ENCODE assay signal across 30 mouse cellular contexts in the genomic region with DNA sequence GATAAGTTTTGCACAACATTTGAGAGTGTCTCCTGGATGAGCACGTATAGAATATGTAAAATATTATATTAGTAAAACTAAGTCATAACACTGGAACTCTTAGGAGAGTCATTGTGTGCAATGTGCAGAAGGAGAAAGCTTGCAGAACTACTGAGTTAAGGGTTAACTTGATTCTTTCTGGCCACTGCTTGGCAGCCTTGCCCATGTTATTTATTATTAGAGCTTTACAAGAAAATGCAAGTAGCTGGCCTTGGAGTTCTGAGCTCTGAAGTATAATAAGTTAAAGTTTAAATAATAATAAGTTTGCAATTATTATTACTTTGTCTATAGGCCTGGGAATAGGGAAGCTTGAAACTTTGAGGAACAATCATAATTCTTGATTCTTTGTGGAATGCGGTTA.
"Had no signal": no experiment of that assay in that cellular context is flagged by ENCODE, and none has a peak within 500 bp of the region (broad histone marks: within the 10 kb centered on the region; RNA-seq: fewer than 3 reads in every experiment).

No protein-coding gene starts in this region.

- H3K9me3 ChIP-seq: heart, embryonic 10.5 days; heart, embryonic 12.5 days; heart, embryonic 13.5 days; heart, embryonic 15.5 days; hindbrain, embryonic 10.5 days; hindbrain, embryonic 12.5 days; hindbrain, embryonic 13.5 days; hindbrain, embryonic 15.5 days; intestine, embryonic 15.5 days had no signal

- H3K4me1 ChIP-seq: heart, embryonic 10.5 days; heart, embryonic 12.5 days; heart, embryonic 13.5 days; heart, embryonic 15.5 days; hindbrain, embryonic 10.5 days; hindbrain, embryonic 12.5 days; hindbrain, embryonic 13.5 days; hindbrain, embryonic 15.5 days; intestine, embryonic 15.5 days had no signal

- H3K9ac ChIP-seq: heart, embryonic 12.5 days; heart, embryonic 13.5 days; heart, embryonic 15.5 days; hindbrain, embryonic 12.5 days; hindbrain, embryonic 13.5 days; hindbrain, embryonic 14.5 days; hindbrain, embryonic 15.5 days; intestine, embryonic 15.5 days had no signal

- H3K27me3 ChIP-seq: heart, embryonic 12.5 days; heart, embryonic 13.5 days; heart, embryonic 15.5 days; hindbrain, embryonic 12.5 days; hindbrain, embryonic 13.5 days; hindbrain, embryonic 15.5 days; intestine, embryonic 15.5 days had no signal

- H3K27ac ChIP-seq: heart, embryonic 10.5 days; heart, embryonic 13.5 days; heart, embryonic 15.5 days; hindbrain, embryonic 10.5 days; hindbrain, embryonic 12.5 days; hindbrain, embryonic 13.5 days; hindbrain, embryonic 14.5 days; hindbrain, embryonic 15.5 days; hindbrain, postnatal 0 days; intestine, embryonic 15.5 days; kidney, postnatal 0 days; layer of hippocampus, adult 2 months; left cerebral cortex, adult 2 months had no signal

- H3K36me3 ChIP-seq: heart, embryonic 10.5 days; heart, embryonic 12.5 days; heart, embryonic 13.5 days; heart, embryonic 15.5 days; hindbrain, embryonic 10.5 days; hindbrain, embryonic 12.5 days; hindbrain, embryonic 13.5 days; hindbrain, embryonic 15.5 days; intestine, embryonic 15.5 days had no signal

- DNase-seq: heart, postnatal 10 days; heart, postnatal 14 days; heart, postnatal 36 days; heart, postnatal 4 days; kidney, adult 11 months; kidney, adult 18-20 months; kidney, postnatal 10 days; kidney, postnatal 14 days; kidney, postnatal 4 days; layer of hippocampus, adult 9-11 months; layer of hippocampus, postnatal 36 days had no signal

- H3K4me3 ChIP-seq: heart, embryonic 10.5 days; heart, embryonic 12.5 days; heart, embryonic 13.5 days; heart, embryonic 15.5 days; hindbrain, embryonic 10.5 days; hindbrain, embryonic 12.5 days; hindbrain, embryonic 13.5 days; hindbrain, embryonic 15.5 days; intestine, embryonic 15.5 days; layer of hippocampus, adult 2 months; left cerebral cortex, adult 2 months had no signal

- ATAC-seq: hindbrain, embryonic 16.5 days; hindbrain, postnatal 0 days; inflammation-experienced regulatory T-cells, adult 6 months; intestine, embryonic 15.5 days; intestine, embryonic 16.5 days; intestine, postnatal 0 days had no signal

- H3K4me2 ChIP-seq: heart, embryonic 11.5 days; heart, embryonic 12.5 days; heart, embryonic 13.5 days; heart, embryonic 15.5 days; hindbrain, embryonic 12.5 days; hindbrain, embryonic 13.5 days; hindbrain, embryonic 14.5 days; hindbrain, embryonic 15.5 days; intestine, embryonic 15.5 days had no signal
